Comparison of ENCODE assay signal across 30 mouse cellular contexts in genomic region chr1:150043061-150043460, GRCm38 (mm10). TPM values are rescaled to one million over a fixed set of nuclear protein-coding genes. Genes with fewer than 3 reads are reported as not detected.
DNase-seq lines count a peak whose midpoint lies in the region; ATAC-seq and TF ChIP-seq lines count a peak whose summit lies in the region.
"Had no signal": no experiment of that assay in that cellular context is flagged by ENCODE, and none has a peak within 500 bp of the region (broad histone marks: within the 10 kb centered on the region; RNA-seq: fewer than 3 reads in every experiment).

No protein-coding gene starts in this region.

- intact Hi-C loops in heart, postnatal 36 days (cut with DNase I): no loop called here

- WGBS in heart, embryonic 12.5 days: 53% methylated on average over 3 of the region's 3 CpGs

- H3K79me3 ChIP-seq in C2C12 (ENCODE audit: low read depth): no peaks in the 10 kb centered on the region

- no peak for TF ChIP-seq CTCF in C2C12 (IDR thresholded peaks at IDR 0.05; ENCODE audit: control insufficient read depth, insufficient read depth, insufficient read length)

- no peak overlapping the region for H3ac ChIP-seq in C2C12 (ENCODE audit: control insufficient read depth, insufficient read length, low read depth)

- no peak overlapping the region; the same call in 1 of the 2 replicates for H3K27ac ChIP-seq in heart, embryonic 12.5 days (ENCODE audit: poor library complexity, severe bottlenecking)
- H3K27ac ChIP-seq: embryonic facial prominence, embryonic 13.5 days; forebrain, embryonic 13.5 days; heart, embryonic 10.5 days; intestine, embryonic 15.5 days; limb, embryonic 10.5 days; limb, embryonic 15.5 days; liver, embryonic 14.5 days; midbrain, embryonic 10.5 days; neural tube, embryonic 13.5 days had no signal

- no peaks in the 10 kb centered on the region for H3K79me2 ChIP-seq in C2C12 (ENCODE audit: control insufficient read depth, insufficient read depth)

- no peak overlapping the region for H3K9ac ChIP-seq in heart, embryonic 12.5 days
- H3K9ac ChIP-seq: embryonic facial prominence, embryonic 13.5 days; forebrain, embryonic 13.5 days; intestine, embryonic 15.5 days; limb, embryonic 15.5 days; liver, embryonic 14.5 days; neural tube, embryonic 13.5 days had no signal

- H3K36me3 ChIP-seq in heart, embryonic 12.5 days: no peaks in the 10 kb centered on the region
- no peaks in the 10 kb centered on the region for H3K36me3 ChIP-seq in C2C12 (ENCODE audit: control insufficient read depth, insufficient read depth)
- H3K36me3 ChIP-seq: embryonic facial prominence, embryonic 13.5 days; G1E; heart, embryonic 10.5 days; intestine, embryonic 15.5 days; limb, embryonic 10.5 days; limb, embryonic 15.5 days; midbrain, embryonic 10.5 days; neural tube, embryonic 13.5 days had no signal

- no peak for DNase-seq in heart, postnatal 36 days
- DNase-seq in embryo, embryonic 10.5 days (ENCODE audit: low spot score): peak; percentile 15
- peak; percentile 31 for DNase-seq in yolk sac, embryonic 10.5 days (ENCODE audit: low spot score)
- DNase-seq in natural killer cell, adult 2 months (ENCODE audit: low spot score in 2 of 2): no peak
- DNase-seq in layer of hippocampus, adult 18-20 months (ENCODE audit: low spot score in 2 of 2): no peak
- DNase-seq: adrenal gland, postnatal 25 days; cerebellum, adult 11-12 months; cerebellum, adult 9-11 months; gastrocnemius, postnatal 14 days; heart, postnatal 14 days; kidney, adult 9 months; kidney, postnatal 10 days; layer of hippocampus, adult 9-11 months; lung, adult 2 months; lung, postnatal 10 days had no signal

- no peak overlapping the region for H3K4me2 ChIP-seq in heart, embryonic 12.5 days
- H3K4me2 ChIP-seq: embryonic facial prominence, embryonic 13.5 days; forebrain, embryonic 13.5 days; intestine, embryonic 15.5 days; limb, embryonic 15.5 days; neural tube, embryonic 13.5 days had no signal

- no peaks in the 10 kb centered on the region for H3K9me3 ChIP-seq in heart, embryonic 12.5 days (replicated peaks)
- H3K9me3 ChIP-seq: embryonic facial prominence, embryonic 13.5 days; forebrain, embryonic 13.5 days; heart, embryonic 10.5 days; intestine, embryonic 15.5 days; limb, embryonic 10.5 days; limb, embryonic 15.5 days; midbrain, embryonic 10.5 days; neural tube, embryonic 13.5 days had no signal

- H3K4me3 ChIP-seq in heart, embryonic 12.5 days: no peak overlapping the region
- H3K4me3 ChIP-seq in C2C12 (ENCODE audit: insufficient read depth, poor library complexity, severe bottlenecking): no peak overlapping the region
- H3K4me3 ChIP-seq: embryonic facial prominence, embryonic 13.5 days; erythroblast, embryonic 14.5 days; forebrain, embryonic 13.5 days; heart, embryonic 10.5 days; intestine, embryonic 15.5 days; limb, embryonic 10.5 days; limb, embryonic 15.5 days; midbrain, embryonic 10.5 days; myocyte; neural tube, embryonic 13.5 days had no signal

- ATAC-seq in heart, embryonic 12.5 days (ENCODE audit: insufficient number of reproducible peaks, low FRiP score): 0 out of 2 replicates have a peak, but pooled peaks have one; percentile 48
- ATAC-seq: forebrain, embryonic 13.5 days; hindbrain, embryonic 16.5 days; intestine, embryonic 15.5 days had no signal

- H3K27me3 ChIP-seq in heart, embryonic 12.5 days (replicated peaks): no peaks in the 10 kb centered on the region
- no peaks in the 10 kb centered on the region for H3K27me3 ChIP-seq in C2C12 (ENCODE audit: control insufficient read depth, insufficient read depth, insufficient read length)
- H3K27me3 ChIP-seq: embryonic facial prominence, embryonic 13.5 days; forebrain, embryonic 13.5 days; intestine, embryonic 15.5 days; limb, embryonic 15.5 days; neural tube, embryonic 13.5 days had no signal

- H3K4me1 ChIP-seq in heart, embryonic 12.5 days (replicated peaks): 0 out of 2 replicates have a peak, but pooled peaks cover 4% of the 10 kb centered on the region
- H3K4me1 ChIP-seq: embryonic facial prominence, embryonic 13.5 days; forebrain, embryonic 13.5 days; intestine, embryonic 15.5 days; limb, embryonic 10.5 days; limb, embryonic 15.5 days; midbrain, embryonic 10.5 days; neural tube, embryonic 13.5 days had no signal

TF ChIP-seq in C2C12, 6 proteins besides CTCF, POLR2A, EP300 and RAD21:
- TF ChIP-seq MYOG (IDR thresholded peaks at IDR 0.05; ENCODE audit: control insufficient read depth, extremely low read depth, insufficient read length): no peak
- TF ChIP-seq USF1 (IDR thresholded peaks at IDR 0.05; ENCODE audit: low read depth): no peak
- TF ChIP-seq FOSL1 (IDR thresholded peaks at IDR 0.05; ENCODE audit: insufficient read depth, low read length, poor library complexity, severe bottlenecking): peak; percentile 2
- TF ChIP-seq MAX (IDR thresholded peaks at IDR 0.05): no peak
- TF ChIP-seq MYOD1 (IDR thresholded peaks at IDR 0.05; ENCODE audit: control insufficient read depth, insufficient read length, low read depth): peak; percentile 46
- TF ChIP-seq CEBPB (IDR thresholded peaks at IDR 0.05; ENCODE audit: low read depth): no peak

RNA-seq across cellular contexts. Expression of gene Ptgs2, which starts 56.8 kb away (rescaled TPM):
- 0.09 and 0.15 TPM in 2 replicates for polyA plus RNA-seq in heart, embryonic 12.5 days (2016; fragmentation: Nextera tagmentation; extraction: Ambion mirVana)
- under 1 TPM; 0.64 to 0.81 TPM for total RNA-seq in heart, postnatal 36 days (2021)
- polyA plus RNA-seq in C2C12 (2012; fragmentation: generic; extraction: Trizol): 17.9 TPM
- 10 to 100 TPM; 16.4 to 18.1 TPM for total RNA-seq in layer of hippocampus, adult 18-20 months (2021)
- total RNA-seq: G1E had no signal
- polyA plus RNA-seq: erythroblast, embryonic 14.5 days; forebrain, embryonic 13.5 days; G1E; limb, embryonic 10.5 days had no signal

Comparison
In these comparisons a context has a peak if more than half of its experiments do, and no peak if none do; other contexts are left out.
1. DNase-seq: peak in embryo, embryonic 10.5 days (single experiment) and yolk sac, embryonic 10.5 days (single experiment); none in heart, postnatal 36 days (0 of 2), natural killer cell, adult 2 months (0 of 2) and layer of hippocampus, adult 18-20 months (0 of 2).
2. RNA of gene Ptgs2, which starts 56.8 kb away (total RNA-seq): 16.4 to 18.1 TPM in layer of hippocampus, adult 18-20 months; 0.64 to 0.81 TPM in heart, postnatal 36 days; every median in the first group is over 4 times any median in the second.